Mouse (Mus musculus) limb, embryonic 15.5 days (tissue): ENCODE results near the gene Actl7a. TPM values are rescaled to one million over a fixed set of nuclear protein-coding genes. Genes with fewer than 3 reads are reported as not detected.

Experiments
- ATAC-seq: fragments of 200-750 bp; cut with Nextera tagmentation; 2 replicates; pipeline ENCODE4 v1.8.0; 2017; ENCODE audit warnings: low read depth, moderate TSS enrichment; ENCODE audit not compliant: insufficient number of reproducible peaks, low FRiP score, low TSS enrichment
- H3K27ac ChIP-seq: fragments of 300-500 bp; sonication (generic); 2 replicates; pipeline ENCODE4 v1.5.1; 2015; ENCODE audit warnings: moderate library complexity, mild to moderate bottlenecking, inconsistent platforms
- H3K27me3 ChIP-seq: fragments of 300-500 bp; sonication (generic); 2 replicates; pipeline ENCODE4 v1.6.1; 2015; ENCODE audit warnings: inconsistent platforms
- H3K36me3 ChIP-seq: fragments of 300-500 bp; sonication (generic); 2 replicates; pipeline ENCODE4 v1.6.1; 2015; ENCODE audit warnings: inconsistent platforms
- H3K4me1 ChIP-seq: fragments of 300-500 bp; sonication (generic); 2 replicates; pipeline ENCODE4 v1.6.1; 2015; ENCODE audit warnings: inconsistent platforms
- H3K4me2 ChIP-seq: fragments of 300-500 bp; sonication (generic); 2 replicates; pipeline ENCODE4 v1.6.1; 2015; ENCODE audit warnings: mild to moderate bottlenecking, inconsistent platforms
- H3K4me3 ChIP-seq: fragments of 300-500 bp; sonication (generic); 2 replicates; pipeline ENCODE4 v1.5.1; 2015; ENCODE audit warnings: mild to moderate bottlenecking, inconsistent platforms
- H3K9ac ChIP-seq: fragments of 300-500 bp; sonication (generic); 2 replicates; pipeline ENCODE4 v1.6.1; 2015; ENCODE audit warnings: inconsistent platforms
- H3K9me3 ChIP-seq: fragments of 300-500 bp; sonication (generic); 2 replicates; pipeline ENCODE4 v1.6.1; 2016; ENCODE audit warnings: inconsistent platforms
- WGBS: fragments of 180-500 bp; shearing (Covaris S2); methylation state at CpG from one replicate; pipeline ENCODE4 v1.1.7; 2015; 5-methylcytosine and 5-hydroxymethylcytosine counted together
- polyA plus RNA-seq: library from polyadenylated mRNA; unstranded; fragments of >200 nt; fragmentation: Nextera tagmentation; extraction: Ambion mirVana; gene quantifications from 2 replicates; pipeline ENCODE4 v1.2.1, GENCODE M21; 2015

The Actl7a gene
- polyA plus RNA-seq, 1 experiment from 2014 or later = not detected

DNA sequence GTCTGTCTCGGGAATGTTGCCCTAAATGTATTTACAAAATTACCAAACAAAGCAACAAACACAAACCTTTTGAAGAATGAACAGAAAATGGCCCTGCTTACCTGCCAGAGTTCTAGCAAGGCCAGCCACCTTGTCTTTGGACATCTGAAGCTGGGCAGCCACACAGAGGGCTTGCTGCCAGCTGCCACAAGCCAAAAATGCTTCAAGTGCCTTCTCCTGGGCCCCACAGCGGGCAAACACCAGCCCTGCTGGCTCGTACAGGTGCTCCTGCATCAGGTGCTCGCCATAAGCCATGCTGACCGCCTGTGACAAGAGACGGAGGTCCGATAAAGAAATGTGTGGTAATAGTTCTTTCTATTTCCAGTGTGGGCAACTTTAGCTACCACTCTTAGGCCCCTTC, 25.7 kb downstream of the Actl7a start:
- Histone ChIP-seq H3K27ac (no peak overlapping the region), H3K36me3 (peaks cover 91% of the 10 kb centered on the region), H3K9ac (no peak overlapping the region), H3K4me3 (no peak overlapping the region), H3K4me2 (no peak overlapping the region), H3K4me1 (no peaks in the 10 kb centered on the region), H3K9me3 (no peaks in the 10 kb centered on the region), H3K27me3 (no peaks in the 10 kb centered on the region)
- WGBS = 90% methylated on average over 7 of the region's 7 CpGs
- no peak for ATAC-seq

DNA sequence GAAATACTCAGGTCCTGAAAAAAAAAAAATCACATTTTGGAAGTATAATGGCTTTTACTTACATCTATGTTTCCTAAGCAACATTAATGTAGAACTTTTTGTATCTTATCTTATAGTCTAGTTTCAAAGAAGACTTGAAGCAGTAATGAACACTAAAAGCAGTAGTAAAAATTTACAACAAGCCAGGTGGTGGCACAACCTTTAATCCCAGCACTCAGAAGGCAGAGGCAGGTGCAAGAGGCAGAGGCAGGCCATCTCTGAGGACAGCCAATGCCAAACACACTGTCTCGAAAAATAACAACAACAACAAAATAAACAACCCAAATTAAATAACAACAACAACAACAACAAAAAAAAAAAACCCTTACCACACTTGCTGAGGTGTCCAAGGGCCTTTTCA, 27.9 kb downstream of the Actl7a start:
- H3K9me3 ChIP-seq = no peaks in the 10 kb centered on the region
- H3K4me2 ChIP-seq = no peak overlapping the region
- ATAC-seq = no peak
- WGBS = 64% methylated on average over 1 of the region's 1 CpGs
- H3K27me3 ChIP-seq = no peaks in the 10 kb centered on the region
- no peak overlapping the region for H3K27ac ChIP-seq
- H3K36me3 ChIP-seq = peaks cover 83% of the 10 kb centered on the region
- no peak overlapping the region for H3K4me3 ChIP-seq
- H3K4me1 ChIP-seq = no peaks in the 10 kb centered on the region
- H3K9ac ChIP-seq = no peak overlapping the region

DNA sequence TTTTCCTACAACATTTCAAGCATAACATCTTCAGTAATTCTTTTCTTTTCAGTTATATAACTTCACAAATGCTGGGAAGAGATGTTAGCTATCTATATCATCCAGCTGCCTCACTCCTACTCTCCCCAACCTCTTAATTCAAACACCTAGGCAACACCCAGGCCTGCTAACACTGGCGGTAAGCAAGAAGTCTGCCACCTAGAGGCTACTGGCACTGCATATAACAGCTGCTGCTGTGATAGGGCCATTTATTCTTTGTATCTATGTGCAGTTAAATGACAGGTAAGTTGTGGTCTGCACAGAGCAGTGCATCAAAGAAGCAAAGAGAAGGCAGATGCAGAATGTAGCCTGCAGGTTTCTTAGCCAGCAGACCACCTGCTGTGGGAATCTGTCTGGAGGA, 48.2 kb downstream of the Actl7a start:
- WGBS = 38% methylated on average over 1 of the region's 1 CpGs
- Histone ChIP-seq H3K4me3 (no peak overlapping the region), H3K4me2 (no peak overlapping the region), H3K36me3 (peaks cover 92% of the 10 kb centered on the region), H3K9me3 (no peaks in the 10 kb centered on the region), H3K9ac (no peak overlapping the region), H3K27me3 (no peaks in the 10 kb centered on the region), H3K4me1 (no peaks in the 10 kb centered on the region), H3K27ac (no peak overlapping the region)
- ATAC-seq = no peak

Other genes starting within 250 kb of the Actl7a start
- gene Gm26657, start 3.3 kb upstream of the Actl7a start, polyA plus RNA-seq = not detected in 2 replicates
- not detected in 2 replicates for gene Actl7b, start 2.0 kb upstream of the Actl7a start, polyA plus RNA-seq
- gene Elp1, start 58.9 kb downstream of the Actl7a start, polyA plus RNA-seq = 36.7 and 40.3 TPM in 2 replicates
- gene Fam206a, start 58.9 kb downstream of the Actl7a start, polyA plus RNA-seq = 15.2 and 16.4 TPM in 2 replicates
- 24.9 and 26.7 TPM in 2 replicates for gene Ctnnal1, start 121.8 kb downstream of the Actl7a start, polyA plus RNA-seq
- 10.9 TPM in 2 replicates for gene Tmem245, start 204.0 kb downstream of the Actl7a start, polyA plus RNA-seq
- gene Frrs1l, start 247.0 kb downstream of the Actl7a start, polyA plus RNA-seq = 1.8 and 2.5 TPM in 2 replicates